Mouse (Mus musculus) right cerebral cortex, postnatal 36 days (tissue): ENCODE results near the gene Epha2.

Experiments
- DNase-seq, 2 experiments: peaks; one replicate each; pipeline ENCODE4 v3.0.0; 2022; ENCODE audit warnings: low spot score in 2 of 2, mixed read lengths in 1 of 2

Gene Epha2

GRCm38 (mm10) chr4:141279783-141280182, 21.3 kb upstream of the Epha2 start:
- no peak for DNase-seq

DNA sequence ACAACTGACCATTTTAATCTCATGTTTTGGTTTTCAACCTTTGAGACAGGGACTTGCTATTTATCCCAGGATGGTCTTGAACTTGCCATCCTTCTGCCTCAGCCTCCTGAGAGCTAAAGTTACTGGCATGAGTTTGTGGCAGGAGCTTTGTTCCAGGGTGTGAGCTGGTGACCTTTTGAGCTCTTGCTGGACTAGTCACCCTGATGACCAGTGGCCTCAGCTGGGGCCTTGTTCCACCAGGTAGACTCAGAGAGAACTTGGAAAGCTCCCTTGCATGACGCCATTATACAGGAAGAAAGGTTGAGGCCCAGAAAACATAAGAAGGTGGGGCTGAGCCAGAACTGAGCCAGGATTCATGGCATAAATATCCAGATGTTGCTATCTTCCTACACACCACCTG, 20.6 kb upstream of the Epha2 start:
- DNase-seq, result no peak

- DNase-seq, result no peak
Measured at GRCm38 (mm10) chr4:141281153-141281552, 19.9 kb upstream of the Epha2 start.

DNA sequence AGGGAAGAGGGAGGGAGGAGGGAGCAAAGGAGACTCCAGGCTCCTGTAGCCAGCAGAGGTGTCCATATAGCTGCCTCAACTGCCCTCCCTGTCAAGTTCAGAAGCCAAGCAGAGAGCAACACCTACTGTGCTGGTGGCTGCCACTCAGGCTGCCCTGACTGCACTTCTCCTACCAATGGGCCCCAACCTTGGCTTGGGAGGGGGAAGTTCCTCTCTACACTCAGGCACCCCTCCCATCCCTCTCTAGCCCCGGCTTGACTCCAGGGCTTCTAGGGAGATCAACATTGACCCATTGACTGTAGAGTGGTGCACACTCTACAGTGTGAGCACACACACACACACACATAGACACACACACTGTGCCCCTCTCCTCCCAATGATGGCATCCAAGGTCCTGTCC, 19.5 kb upstream of the Epha2 start:
- DNase-seq, result no peak

DNA sequence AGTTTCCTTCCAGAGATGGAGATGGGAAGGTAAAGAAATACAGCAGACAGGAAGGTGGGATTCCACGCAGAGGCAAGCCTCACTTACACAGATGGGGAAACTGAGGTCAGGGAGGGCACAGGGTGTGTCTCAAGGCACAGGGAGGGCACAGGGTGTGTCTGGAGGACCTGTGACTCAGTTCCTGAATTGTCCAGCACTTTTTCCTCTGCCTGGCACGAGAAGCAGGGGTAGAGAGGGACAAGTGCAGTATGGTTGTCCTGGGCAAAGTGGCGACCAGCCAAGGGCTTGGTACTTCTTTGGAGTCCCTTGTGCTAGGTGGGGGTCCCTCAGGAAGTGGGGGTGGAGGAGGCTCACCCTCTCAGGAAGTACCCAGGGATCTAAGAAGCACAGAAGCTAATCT, 19.0 kb upstream of the Epha2 start:
- DNase-seq, result no peak

DNA sequence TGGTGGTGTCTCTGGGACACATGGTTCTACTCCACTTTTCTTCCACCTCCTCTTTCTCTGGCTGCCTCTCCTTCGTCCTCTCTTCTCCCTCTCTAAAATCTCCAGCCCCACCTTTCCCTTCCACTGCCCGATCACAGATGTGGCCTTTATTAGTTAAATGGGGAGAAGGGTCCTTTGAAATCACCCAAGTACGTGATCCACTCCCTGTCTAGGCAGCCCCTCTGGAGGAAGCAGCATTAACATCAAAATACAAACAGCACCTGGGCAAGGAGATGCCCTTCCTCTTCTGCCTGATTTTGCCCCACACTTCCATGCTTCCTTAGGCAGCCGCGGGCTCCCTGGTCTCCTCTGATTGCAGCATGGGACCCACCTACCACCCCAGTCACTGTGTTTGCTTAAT, 18.4 kb upstream of the Epha2 start:
- DNase-seq, result no peak

GRCm38 (mm10) chr4:141283176-141283878, 17.7 kb upstream of the Epha2 start:
- no peak for DNase-seq

DNA sequence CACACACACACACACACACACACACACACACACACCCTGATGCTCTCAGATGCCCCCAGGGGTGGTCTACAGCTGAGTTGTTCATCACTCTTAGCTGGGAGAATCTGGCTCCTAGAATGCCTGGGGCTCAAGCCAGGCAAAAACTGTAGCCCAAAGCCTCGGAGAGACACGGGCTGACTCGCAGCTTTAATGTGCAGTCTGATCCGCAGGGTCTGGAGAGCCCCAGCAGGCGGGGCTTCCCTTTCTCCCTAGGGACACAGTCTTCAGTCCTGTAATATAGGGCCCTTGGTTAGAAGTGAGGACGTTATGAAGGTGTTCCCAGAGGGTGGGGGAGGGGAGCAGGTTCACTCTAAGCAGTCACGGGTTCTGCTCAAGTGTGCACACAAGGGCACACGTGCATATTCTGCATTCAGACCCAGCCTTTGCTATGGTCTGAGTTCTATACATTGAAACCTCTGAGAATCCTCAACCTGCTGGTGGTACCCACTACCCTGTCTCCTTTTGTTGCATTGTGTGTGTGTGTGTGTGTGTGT, 17.1 kb upstream of the Epha2 start:
- DNase-seq, result no peak

DNA sequence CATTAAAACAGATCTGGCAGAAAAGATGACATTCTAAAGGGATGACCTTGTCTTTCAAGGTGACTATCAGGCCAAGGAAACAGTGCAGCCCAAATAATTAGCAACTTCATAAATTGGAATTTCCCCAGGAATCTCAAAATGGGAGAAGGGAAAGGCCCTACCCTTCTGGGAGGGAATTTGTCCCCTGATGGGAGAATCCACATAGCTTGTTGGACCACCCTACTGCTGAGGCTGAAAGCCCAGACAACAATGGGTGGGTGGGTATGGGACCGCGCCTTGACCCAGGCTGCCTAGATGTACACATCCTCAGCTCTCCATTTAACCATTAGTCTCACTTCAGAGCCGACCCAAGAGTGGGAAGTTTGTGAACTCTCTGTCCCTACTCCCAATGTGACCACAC, 16.6 kb upstream of the Epha2 start:
- no peak for DNase-seq

DNA sequence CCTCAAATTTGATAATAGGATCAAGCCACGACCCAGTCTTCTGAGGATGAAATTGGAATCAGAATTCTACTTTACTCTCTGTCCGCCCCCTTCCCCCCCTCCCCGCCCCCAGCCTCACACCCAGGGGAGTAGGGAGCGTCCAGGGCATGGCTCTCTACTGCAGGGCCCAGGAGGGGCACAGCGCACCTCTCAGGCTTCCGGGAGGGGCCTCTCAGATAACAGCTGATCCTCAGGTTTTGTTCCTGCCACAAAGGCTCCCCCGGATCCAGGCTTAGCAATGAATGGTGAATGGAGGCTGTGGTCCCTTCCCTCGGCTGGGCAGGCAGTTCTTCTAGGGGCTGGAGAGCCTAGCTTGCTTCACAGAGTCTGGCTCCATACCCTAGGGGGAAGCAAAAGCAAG, 15.9 kb upstream of the Epha2 start:
- DNase-seq, result no peak

DNA sequence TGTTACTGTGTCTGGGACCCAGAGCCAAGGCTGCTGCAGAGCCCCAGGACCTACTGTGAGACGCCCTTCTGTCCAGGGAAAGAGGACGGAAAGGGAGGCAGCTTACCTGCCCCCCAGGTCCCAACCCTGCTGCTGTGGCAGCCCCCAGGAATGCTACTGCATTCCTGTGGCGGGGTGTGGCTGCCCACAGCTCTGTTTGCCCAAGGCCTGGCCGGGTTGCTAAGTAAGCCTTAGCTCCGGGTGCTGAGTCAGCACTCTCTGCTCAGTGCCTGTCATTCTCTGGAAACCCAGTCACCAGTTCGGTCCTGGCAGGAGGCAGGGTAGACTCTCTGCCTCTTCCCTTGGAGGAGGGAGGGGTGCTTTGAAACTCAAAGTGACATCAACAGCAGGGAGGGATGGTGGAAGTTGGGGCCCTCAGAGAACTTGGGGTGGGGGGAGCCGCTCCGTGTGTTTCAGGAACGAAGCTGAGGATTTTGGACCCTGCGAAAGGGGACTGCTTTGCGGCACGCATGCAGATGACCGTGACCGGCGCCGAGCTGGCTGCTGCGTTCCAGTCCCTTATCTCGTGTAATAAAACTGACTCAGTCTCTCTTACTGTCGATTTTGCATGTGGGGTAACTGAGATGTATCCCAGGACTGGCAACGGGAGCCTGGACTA, 14.1 kb upstream of the Epha2 start:
- DNase-seq, result no peak

- no peak for DNase-seq
Measured at GRCm38 (mm10) chr4:141287518-141288004, 13.5 kb upstream of the Epha2 start.

DNA sequence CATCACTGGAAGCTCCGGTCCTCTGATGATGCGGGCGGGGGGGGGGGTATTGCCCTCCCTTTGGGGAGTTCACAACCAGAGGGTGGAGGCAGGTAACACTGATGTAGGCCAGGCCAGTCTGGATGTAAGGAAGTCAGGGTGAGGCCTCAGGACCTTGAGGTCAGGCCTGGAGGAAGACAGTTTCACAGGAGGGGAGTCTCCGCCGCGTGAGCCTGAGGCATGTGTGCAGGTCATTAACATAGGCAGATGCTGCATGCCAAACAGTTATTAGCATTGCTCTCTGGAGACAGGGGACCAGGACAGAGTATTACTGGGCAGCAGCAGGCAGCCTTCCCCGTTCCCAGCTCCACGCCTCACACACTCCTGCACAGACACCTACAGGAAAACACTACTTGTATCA, 12.9 kb upstream of the Epha2 start:
- no peak for DNase-seq

- DNase-seq, result no peak
Measured at GRCm38 (mm10) chr4:141291571-141292375, 9.3 kb upstream of the Epha2 start.

GRCm38 (mm10) chr4:141295774-141296186, 5.3 kb upstream of the Epha2 start:
- DNase-seq, result no peak

- DNase-seq, result no peak
Measured at GRCm38 (mm10) chr4:141297934-141298333, 3.1 kb upstream of the Epha2 start.

DNA sequence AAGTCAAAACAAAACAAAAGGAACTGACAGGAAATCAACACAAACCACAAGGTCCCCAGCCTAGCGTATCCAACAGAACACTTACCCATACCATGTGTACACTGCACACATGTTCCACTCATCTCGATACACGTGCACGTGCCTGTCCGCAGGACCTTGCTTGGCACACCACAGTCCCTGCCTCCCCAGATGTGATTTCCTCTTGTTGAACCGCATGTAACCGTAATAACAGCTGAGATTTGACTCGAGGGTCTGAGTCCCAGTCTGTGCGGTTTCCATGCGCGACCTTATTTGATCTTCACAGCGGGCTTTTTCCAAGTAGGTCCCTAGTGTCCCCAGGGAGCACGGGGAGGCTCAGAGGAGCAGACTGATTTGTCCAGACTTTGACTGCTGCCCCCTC, 1.7 kb upstream of the Epha2 start:
- no peak for DNase-seq

- no peak for DNase-seq
Measured at GRCm38 (mm10) chr4:141300196-141300595, 844 bp upstream of the Epha2 start.

GRCm38 (mm10) chr4:141301591-141302427, 769 bp downstream of the Epha2 start:
- no peak for DNase-seq

GRCm38 (mm10) chr4:141302428-141303401, 1.7 kb downstream of the Epha2 start:
- no peak for DNase-seq
